Mouse (Mus musculus) left cerebral cortex, adult 9 months (tissue): Measurements from ENCODE around the gene Olfr1025-ps1.

Experiments used
- DNase-seq, 2 experiments: peaks; one replicate each; pipeline ENCODE4 v3.0.0; 2022; ENCODE audit warnings: low spot score in 2 of 2

Olfr1025-ps1 gene

GRCm38 (mm10) chr2:85914893-85915292 lies at the start of gene Olfr1025-ps1:
TSS of gene Olfr1025-ps1 (plus strand) at chr2:85915193.
- no peak for DNase-seq

GRCm38 (mm10) chr2:85868294-85868693 lies 46.7 kb upstream of the Olfr1025-ps1 start, which contains the start of gene Olfr1022:
TSS of gene Olfr1022 (plus strand) at chr2:85868594.
- no peak for DNase-seq

GRCm38 (mm10) chr2:85885340-85885739 lies 29.7 kb upstream of the Olfr1025-ps1 start, which contains the start of gene Olfr1023:
TSS of gene Olfr1023 (plus strand) at chr2:85885640.
- no peak for DNase-seq

- no peak for DNase-seq
Measured at GRCm38 (mm10) chr2:85904952-85905351, 10.0 kb upstream of the Olfr1025-ps1 start, which contains the start of gene Olfr1024. TSS of gene Olfr1024 (minus strand) at chr2:85905052.

- DNase-seq, result no peak
Measured at GRCm38 (mm10) chr2:85913197-85913596, 1.8 kb upstream of the Olfr1025-ps1 start.

GRCm38 (mm10) chr2:85921258-85921657 lies 6.3 kb downstream of the Olfr1025-ps1 start, which contains the start of gene Olfr1026:
TSS of gene Olfr1026 (plus strand) at chr2:85921558.
- no peak for DNase-seq

GRCm38 (mm10) chr2:85950137-85950536 lies 35.1 kb downstream of the Olfr1025-ps1 start, which contains the start of gene Olfr1028:
TSS of gene Olfr1028 (plus strand) at chr2:85950437.
- no peak for DNase-seq
